Mouse (Mus musculus) MEL (cell line): ENCODE data around the gene Ywhah.

Experiments
- CHD2 ChIP-seq: IDR thresholded peaks from 2 replicates; pipeline ENCODE4 v1.6.1; 2011; ENCODE audit warnings: low read length, improper control_type of control experiment
- CTCF ChIP-seq, 3 experiments: IDR thresholded peaks in 2 of 3; conservative IDR thresholded peaks in 1 of 3; 2 replicates each; pipeline ENCODE4 v1.5.1; 2011 to 2012; ENCODE audit warnings: low read length in 3 of 3, low read depth in 2 of 3, mild to moderate bottlenecking in 2 of 3, improper control_type of control experiment in 1 of 3, inconsistent platforms in 1 of 3, mixed read lengths in 1 of 3, moderate library complexity in 1 of 3; ENCODE audit not compliant: control insufficient read depth in 1 of 3, insufficient read depth in 1 of 3, poor library complexity in 1 of 3, severe bottlenecking in 1 of 3
- E2F4 ChIP-seq: IDR thresholded peaks from 2 replicates; pipeline ENCODE4 v1.6.1; 2011; ENCODE audit warnings: low read depth, low read length, improper control_type of control experiment, borderline replicate concordance
- EP300 ChIP-seq, 2 experiments: IDR thresholded peaks; 2 replicates each; pipeline ENCODE4 v1.6.1; 2011; ENCODE audit warnings: improper control_type of control experiment in 2 of 2, low read length in 2 of 2, low read depth in 1 of 2, mild to moderate bottlenecking in 1 of 2
- ETS1 ChIP-seq: IDR thresholded peaks from 2 replicates; pipeline ENCODE4 v1.6.1; 2012; ENCODE audit warnings: low read depth, mild to moderate bottlenecking, inconsistent platforms, low read length, improper control_type of control experiment, moderate library complexity
- HCFC1 ChIP-seq: IDR thresholded peaks from 2 replicates; pipeline ENCODE4 v1.6.1; 2012; ENCODE audit warnings: low read depth, mild to moderate bottlenecking, inconsistent platforms, low read length, improper control_type of control experiment, moderate library complexity
- MAX ChIP-seq: IDR thresholded peaks from 2 replicates; pipeline ENCODE4 v1.6.1; 2011; ENCODE audit warnings: low read length, improper control_type of control experiment
- NELFE ChIP-seq: IDR thresholded peaks from 2 replicates; pipeline ENCODE4 v1.6.1; 2011; ENCODE audit warnings: low read depth, low read length, improper control_type of control experiment
- NRF1 ChIP-seq: IDR thresholded peaks from 2 replicates; pipeline ENCODE4 v1.6.1; 2014; ENCODE audit warnings: low read depth, mild to moderate bottlenecking, inconsistent platforms, low read length, improper control_type of control experiment, moderate library complexity; ENCODE audit not compliant: poor library complexity, insufficient read depth, severe bottlenecking
- POLR2A ChIP-seq, 2 experiments: IDR thresholded peaks; 2 replicates each; pipeline ENCODE4 v1.6.1; 2011 to 2012; ENCODE audit warnings: low read length in 2 of 2, mild to moderate bottlenecking in 2 of 2, control low read depth in 1 of 2, improper control_type of control experiment in 1 of 2, low read depth in 1 of 2, moderate library complexity in 1 of 2; ENCODE audit not compliant: control insufficient read depth in 1 of 2, insufficient read depth in 1 of 2, poor library complexity in 1 of 2
- RCOR1 ChIP-seq: IDR thresholded peaks from 2 replicates; pipeline ENCODE4 v1.6.1; 2012; ENCODE audit warnings: low read depth, mild to moderate bottlenecking, inconsistent platforms, low read length, improper control_type of control experiment
- SMC3 ChIP-seq: IDR thresholded peaks from 2 replicates; pipeline ENCODE4 v1.6.1; 2011; ENCODE audit warnings: low read depth, low read length, improper control_type of control experiment
- ZNF384 ChIP-seq: IDR thresholded peaks from 2 replicates; pipeline ENCODE4 v1.6.1; 2012; ENCODE audit warnings: low read depth, mild to moderate bottlenecking, inconsistent platforms, low read length, improper control_type of control experiment

- TF ChIP-seq CTCF (IDR thresholded peaks at IDR 0.05 in 2 of 3, conservative IDR thresholded peaks at IDR 0.05 in 1 of 3; ENCODE audit: control insufficient read depth in 1 of 3, insufficient read depth in 1 of 3, low read depth in 2 of 3, low read length in 3 of 3, poor library complexity in 1 of 3, severe bottlenecking in 1 of 3) (no peak), POLR2A (IDR thresholded peaks at IDR 0.05; ENCODE audit: control insufficient read depth in 1 of 2, insufficient read depth in 1 of 2, low read depth in 1 of 2, low read length in 2 of 2, poor library complexity in 1 of 2) (no peak), EP300 (IDR thresholded peaks at IDR 0.05; ENCODE audit: low read depth in 1 of 2, low read length in 2 of 2) (no peak), HCFC1 (no peak), NRF1 (no peak), RCOR1 (no peak), ZNF384 (no peak), ETS1 (no peak), SMC3 (no peak), CHD2 (no peak), NELFE (no peak), E2F4 (no peak), MAX (no peak)
Measured at GRCm38 (mm10) chr5:33043397-33043796, 24.8 kb downstream of the Ywhah start.
